Mouse (Mus musculus): ENCODE measurements around the gene Cacna2d4. TPM values are rescaled to one million over a fixed set of nuclear protein-coding genes. Genes with fewer than 3 reads are reported as not detected.

Gene Cacna2d4
- polyA plus RNA-seq, 1 experiment from 2014 or later: 0.05 TPM

DNA sequence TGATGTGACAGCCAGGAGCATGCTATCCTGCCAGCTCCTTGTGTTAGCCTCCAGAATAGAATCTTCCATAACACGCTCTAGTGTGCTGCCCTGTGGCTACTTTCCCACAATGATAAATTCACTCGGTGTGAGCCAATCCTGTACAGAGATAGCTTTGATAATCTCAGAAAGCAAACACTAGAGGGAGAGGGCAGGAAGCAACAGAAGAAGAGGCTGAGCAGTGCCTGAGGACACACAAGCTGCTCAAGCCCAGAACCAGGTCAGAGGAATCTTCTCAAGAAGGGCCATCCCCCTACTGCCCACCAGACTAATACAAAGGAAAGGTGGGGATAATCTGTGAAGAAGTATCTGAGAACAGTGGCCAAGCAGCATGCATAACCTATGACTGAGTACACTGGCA is 131.1 kb downstream of the Cacna2d4 start:
- ATAC-seq (no peak), DNase-seq (ENCODE audit: low read depth, low spot score) (no peak)
- POLR2A ChIA-PET: interaction anchor here (0.6 kb wide), 1 partner anchor 22 kb away, joined by 8 read pairs; no protein-coding TSS in a partner anchor
- in situ Hi-C loops (cut with MboI; ENCODE audit: low pct_unique_long_range_greater_than_20kb): loop anchor here (5.0 kb wide), 1 partner anchor 1120 kb away; no protein-coding TSS in a partner anchor
- no peaks in the 10 kb centered on the region for H3K27me3 ChIP-seq
- CTCF ChIA-PET: interaction anchor here (1.4 kb wide), 2 partner anchors 8 to 19 kb away, joined by 3 to 5 read pairs; no protein-coding TSS in a partner anchor
- TF ChIP-seq CTCF (IDR thresholded peaks at IDR 0.05): no peak

- CTCF ChIA-PET: interaction anchor here (1.6 to 2.2 kb wide), 2 partner anchors 8 to 151 kb away, joined by 8 to 10 read pairs; no protein-coding TSS in a partner anchor
- POLR2A ChIA-PET: no interaction called here
- ATAC-seq: no peak
Observed at GRCm38 (mm10) chr6:119371624-119372023, 135.3 kb downstream of the Cacna2d4 start.

GRCm38 (mm10) chr6:119372237-119372636 is 135.9 kb downstream of the Cacna2d4 start:
- no peaks in the 10 kb centered on the region for H3K27me3 ChIP-seq
- ChIA-PET POLR2A (no interaction called here), CTCF (interaction anchor here (1.0 to 2.2 kb wide), 5 partner anchors 8 to 152 kb away, joined by 3 to 10 read pairs (median 6); no protein-coding TSS in a partner anchor)
- no peak for DNase-seq (ENCODE audit: low read depth, low spot score)
- in situ Hi-C loops (cut with MboI; ENCODE audit: low pct_unique_long_range_greater_than_20kb): no loop called here
- no peak for TF ChIP-seq CTCF (IDR thresholded peaks at IDR 0.05)
- no peak for ATAC-seq

More at GRCm38 (mm10) chr6:119371624-119372023, 135.3 kb downstream of the Cacna2d4 start:
- peak; percentile 56 for TF ChIP-seq CTCF (IDR thresholded peaks at IDR 0.05)
- in situ Hi-C loops (cut with MboI; ENCODE audit: low pct_unique_long_range_greater_than_20kb): no loop called here
- no peaks in the 10 kb centered on the region for H3K27me3 ChIP-seq
- no peak for DNase-seq (ENCODE audit: low read depth, low spot score)

DNA sequence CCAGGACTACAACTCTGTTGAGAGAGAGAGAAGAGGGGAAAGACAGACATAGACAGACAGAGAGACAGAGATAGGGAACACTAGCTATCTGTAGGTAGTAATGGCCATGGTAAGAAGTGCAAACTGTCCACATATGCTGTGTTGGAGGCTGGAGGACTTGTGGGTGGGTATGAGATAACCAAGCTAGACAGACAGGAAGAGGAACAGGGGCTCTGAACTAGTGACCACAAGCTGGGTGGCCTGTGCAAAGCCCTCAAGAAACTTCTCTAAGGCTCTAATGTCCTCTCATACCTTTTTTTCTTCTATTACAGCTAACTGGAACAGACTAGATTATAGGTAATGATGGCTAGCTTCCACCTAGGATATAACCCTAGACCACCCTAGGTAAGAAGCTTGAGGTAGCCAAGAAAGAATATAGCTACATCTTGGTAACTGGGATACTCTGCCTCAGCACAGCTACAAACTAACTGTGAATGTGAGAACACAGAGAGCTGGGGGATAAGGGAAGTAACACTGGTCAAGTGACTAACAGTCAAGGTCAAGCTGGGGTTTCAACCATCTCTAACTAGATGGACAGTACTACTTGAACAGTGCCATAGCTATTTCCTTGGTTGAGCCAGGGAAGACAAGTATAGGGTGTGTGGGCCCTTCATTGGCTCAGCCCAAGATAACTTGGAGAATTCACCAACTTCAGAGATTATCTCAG is 136.8 kb downstream of the Cacna2d4 start:
- no peaks in the 10 kb centered on the region for H3K27me3 ChIP-seq
- in situ Hi-C loops (cut with MboI; ENCODE audit: low pct_unique_long_range_greater_than_20kb): no loop called here
- DNase-seq (ENCODE audit: low read depth, low spot score) (no peak), ATAC-seq (no peak)
- no peak for TF ChIP-seq CTCF (IDR thresholded peaks at IDR 0.05)
- POLR2A ChIA-PET: no interaction called here
- CTCF ChIA-PET: interaction anchor here (0.7 to 2.2 kb wide), 6 partner anchors 9 to 214 kb away, joined by 3 to 10 read pairs (median 5); no protein-coding TSS in a partner anchor

- ChIA-PET POLR2A (interaction anchor here (0.7 to 1.0 kb wide), 2 partner anchors 10 to 149 kb away, joined by 3 to 8 read pairs; no protein-coding TSS in a partner anchor), CTCF (interaction anchor here (0.9 to 1.7 kb wide), 4 partner anchors 8 to 749 kb away, joined by 3 to 4 read pairs (median 4); no protein-coding TSS in a partner anchor)
- DNase-seq (ENCODE audit: low read depth, low spot score): no peak
- H3K27me3 ChIP-seq: no peaks in the 10 kb centered on the region
- in situ Hi-C loops (cut with MboI; ENCODE audit: low pct_unique_long_range_greater_than_20kb): no loop called here
- peak; percentile 42 for TF ChIP-seq CTCF (IDR thresholded peaks at IDR 0.05)
- ATAC-seq: no peak
Observed at GRCm38 (mm10) chr6:119375035-119375434, 138.7 kb downstream of the Cacna2d4 start.

DNA sequence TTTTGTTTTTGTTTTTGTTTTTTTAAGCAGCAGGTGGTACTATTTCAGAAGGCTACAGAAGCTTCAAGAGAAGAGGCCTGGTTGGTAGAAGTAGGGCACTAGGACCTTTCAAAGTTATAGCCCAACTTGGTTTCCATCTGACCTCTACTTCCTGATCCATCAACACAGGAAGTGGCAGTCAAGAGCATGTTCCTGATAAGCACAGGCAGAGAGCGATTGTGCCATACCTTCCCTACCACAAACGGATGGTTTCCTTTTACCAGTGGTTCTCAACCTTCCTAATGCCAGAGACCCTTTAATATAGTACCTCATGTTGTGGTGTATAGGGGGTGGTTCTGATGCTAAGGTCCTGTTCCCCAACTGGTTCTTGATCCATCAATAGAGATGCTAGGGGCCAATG is 141.3 kb downstream of the Cacna2d4 start:
- no peak for TF ChIP-seq CTCF (IDR thresholded peaks at IDR 0.05)
- ChIA-PET CTCF (interaction anchor here (1.2 to 1.6 kb wide), 3 partner anchors 9 to 21 kb away, joined by 3 to 9 read pairs (median 6); no protein-coding TSS in a partner anchor), POLR2A (no interaction called here)

GRCm38 (mm10) chr6:119378631-119379030 is 142.3 kb downstream of the Cacna2d4 start:
- DNase-seq (ENCODE audit: low read depth, low spot score) (no peak), ATAC-seq (no peak)
- no peak for TF ChIP-seq CTCF (IDR thresholded peaks at IDR 0.05)
- in situ Hi-C loops (cut with MboI; ENCODE audit: low pct_unique_long_range_greater_than_20kb): no loop called here
- POLR2A ChIA-PET: no interaction called here
- no peaks in the 10 kb centered on the region for H3K27me3 ChIP-seq
- CTCF ChIA-PET: interaction anchor here (1.2 to 1.6 kb wide), 2 partner anchors 14 to 22 kb away, joined by 3 to 9 read pairs; no protein-coding TSS in a partner anchor

More for the DNA sequence above, 141.3 kb downstream of the Cacna2d4 start:
- DNase-seq (ENCODE audit: low read depth, low spot score) (no peak), ATAC-seq (no peak)
- in situ Hi-C loops (cut with MboI; ENCODE audit: low pct_unique_long_range_greater_than_20kb): no loop called here
- H3K27me3 ChIP-seq: no peaks in the 10 kb centered on the region

DNA sequence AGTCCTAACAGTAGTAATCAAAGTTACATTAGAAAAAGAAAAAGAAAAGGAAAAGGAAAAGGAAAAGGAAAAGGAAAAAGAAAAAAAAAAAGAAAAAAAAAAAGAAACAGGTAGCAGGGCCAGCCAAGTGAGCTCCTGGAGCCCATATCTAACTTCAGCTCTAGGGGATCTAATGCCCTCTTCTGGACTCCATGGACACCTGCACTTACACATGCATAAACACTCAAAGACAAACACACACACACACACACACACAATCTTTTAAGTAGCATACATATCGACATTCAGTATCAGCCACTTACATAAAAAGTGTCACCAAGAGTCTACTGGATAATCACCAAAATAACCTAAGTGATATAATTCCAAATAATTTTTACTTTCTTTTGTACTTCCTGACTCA is 149.3 kb downstream of the Cacna2d4 start:
- ChIA-PET CTCF (interaction anchor here (1.8 kb wide), 1 partner anchor 10 kb away, joined by 4 read pairs; no protein-coding TSS in a partner anchor), POLR2A (interaction anchor here (0.6 kb wide), 1 partner anchor 9 kb away, joined by 7 read pairs; no protein-coding TSS in a partner anchor)
- ATAC-seq (no peak), DNase-seq (ENCODE audit: low read depth, low spot score) (no peak)
- in situ Hi-C loops (cut with MboI; ENCODE audit: low pct_unique_long_range_greater_than_20kb): no loop called here
- TF ChIP-seq CTCF (IDR thresholded peaks at IDR 0.05): peak; percentile 16
- no peaks in the 10 kb centered on the region for H3K27me3 ChIP-seq

GRCm38 (mm10) chr6:119386421-119386820 is 150.1 kb downstream of the Cacna2d4 start:
- ATAC-seq (no peak), DNase-seq (ENCODE audit: low read depth, low spot score) (no peak)
- TF ChIP-seq CTCF (IDR thresholded peaks at IDR 0.05): no peak
- in situ Hi-C loops (cut with MboI; ENCODE audit: low pct_unique_long_range_greater_than_20kb): no loop called here
- CTCF ChIA-PET: interaction anchor here (1.5 kb wide), 1 partner anchor 10 kb away, joined by 6 read pairs; no protein-coding TSS in a partner anchor
- H3K27me3 ChIP-seq: no peaks in the 10 kb centered on the region
- POLR2A ChIA-PET: no interaction called here

GRCm38 (mm10) chr6:119386821-119387220 is 150.5 kb downstream of the Cacna2d4 start:
- ATAC-seq: no peak
- in situ Hi-C loops (cut with MboI; ENCODE audit: low pct_unique_long_range_greater_than_20kb): no loop called here
- no peaks in the 10 kb centered on the region for H3K27me3 ChIP-seq
- ChIA-PET POLR2A (no interaction called here), CTCF (interaction anchor here (1.5 kb wide), 1 partner anchor 10 kb away, joined by 6 read pairs; no protein-coding TSS in a partner anchor)
- DNase-seq (ENCODE audit: low read depth, low spot score): no peak
- no peak for TF ChIP-seq CTCF (IDR thresholded peaks at IDR 0.05)

All from Patski (cell line).